Mouse (Mus musculus): Measurements from ENCODE around the gene Troap. TPM values are rescaled to one million over a fixed set of nuclear protein-coding genes. Genes with fewer than 3 reads are reported as not detected.

Gene Troap
- total RNA-seq, 2 experiments from 2014 or later, result 1.1 to 1.6 TPM

- DNase-seq, result no peak
Measured at GRCm38 (mm10) chr15:99114312-99115064, 40.1 kb downstream of the Troap start.

DNA sequence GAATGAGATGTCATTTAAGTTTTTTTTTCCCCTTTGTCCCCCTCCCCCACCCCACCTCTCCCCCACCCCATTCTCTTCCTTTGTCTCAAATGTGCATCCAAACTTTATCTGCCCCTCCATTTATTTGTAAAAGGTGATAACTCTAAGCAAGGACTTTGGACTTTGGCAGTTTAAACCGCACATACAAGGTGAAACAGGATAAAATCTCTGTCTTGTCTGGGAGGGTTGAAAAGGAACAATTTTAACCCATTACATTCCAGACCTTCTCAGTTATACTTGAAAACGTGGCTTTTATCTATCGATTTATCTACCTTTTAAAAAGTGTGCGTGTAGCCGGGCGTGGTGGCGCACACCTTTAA lies 40.7 kb downstream of the Troap start:
- DNase-seq, result no peak

GRCm38 (mm10) chr15:99116539-99116938 lies 42.2 kb downstream of the Troap start:
- peak in 1 of 2 experiments; percentile 14 for DNase-seq

DNA sequence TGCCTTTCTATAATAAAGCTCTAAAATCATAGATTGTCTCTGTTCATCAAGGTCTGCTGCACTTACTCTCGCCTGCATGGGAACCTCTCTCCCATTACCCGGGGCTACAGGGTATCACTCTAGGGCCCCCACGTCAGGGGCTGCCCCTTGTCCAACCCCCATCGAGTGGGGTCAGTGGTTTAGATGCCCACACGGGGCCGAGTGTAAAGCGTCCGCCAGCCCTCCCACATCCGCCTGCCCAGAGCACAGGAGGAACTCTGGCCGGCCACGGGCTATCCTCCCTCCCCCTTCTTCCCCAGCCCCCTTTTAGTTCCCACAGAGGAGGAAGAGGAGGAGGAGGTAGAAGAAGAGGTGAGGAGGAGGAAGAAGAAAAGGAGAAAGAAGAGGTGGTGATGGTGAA lies 46.4 kb downstream of the Troap start:
- DNase-seq, result no peak

GRCm38 (mm10) chr15:99122642-99123041 lies 48.3 kb downstream of the Troap start:
- DNase-seq, result no peak

GRCm38 (mm10) chr15:99125711-99126080 lies 51.3 kb downstream of the Troap start, which contains the start of gene Spats2:
Gene Spats2 (plus strand): TSS chr15:99125916.
- no peak for DNase-seq

DNA sequence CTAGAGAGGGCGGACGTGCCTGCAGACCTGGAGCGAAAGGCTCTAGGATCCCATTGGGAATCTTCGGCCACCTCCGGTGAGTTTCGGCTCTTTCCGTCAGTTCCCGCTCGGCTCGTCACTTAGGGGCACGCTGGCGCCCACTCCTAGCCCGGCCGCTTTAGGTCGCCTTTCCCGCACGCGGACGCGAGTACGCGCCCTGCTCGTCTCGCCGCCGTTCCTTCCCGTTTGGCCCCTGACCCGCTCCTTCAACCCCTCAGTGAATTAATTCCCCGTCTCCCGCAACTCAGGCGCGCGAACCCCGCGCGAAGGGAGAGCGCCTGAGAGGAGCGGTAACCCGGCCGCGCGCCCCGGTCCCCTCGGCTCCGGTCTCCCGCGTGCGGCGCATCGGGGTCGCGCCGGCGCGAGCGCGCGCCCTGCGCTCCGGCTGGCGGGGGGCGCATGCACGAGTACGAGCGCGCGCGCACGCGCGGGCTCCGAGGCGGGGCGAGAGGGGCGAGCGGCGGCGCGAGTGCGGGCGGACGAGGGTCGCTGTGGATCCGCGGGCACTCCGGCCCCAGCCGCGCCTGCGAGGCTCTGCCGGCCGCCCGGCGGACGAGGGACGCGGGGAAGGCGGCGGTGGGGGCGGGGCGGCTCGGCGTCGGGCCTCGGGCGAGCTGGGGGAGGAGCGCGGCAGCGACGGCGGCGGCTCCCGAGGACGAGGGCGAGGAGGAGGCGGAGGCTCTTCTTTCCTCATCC lies 51.9 kb downstream of the Troap start:
- DNase-seq, result peak; percentile 92 to 93

DNA sequence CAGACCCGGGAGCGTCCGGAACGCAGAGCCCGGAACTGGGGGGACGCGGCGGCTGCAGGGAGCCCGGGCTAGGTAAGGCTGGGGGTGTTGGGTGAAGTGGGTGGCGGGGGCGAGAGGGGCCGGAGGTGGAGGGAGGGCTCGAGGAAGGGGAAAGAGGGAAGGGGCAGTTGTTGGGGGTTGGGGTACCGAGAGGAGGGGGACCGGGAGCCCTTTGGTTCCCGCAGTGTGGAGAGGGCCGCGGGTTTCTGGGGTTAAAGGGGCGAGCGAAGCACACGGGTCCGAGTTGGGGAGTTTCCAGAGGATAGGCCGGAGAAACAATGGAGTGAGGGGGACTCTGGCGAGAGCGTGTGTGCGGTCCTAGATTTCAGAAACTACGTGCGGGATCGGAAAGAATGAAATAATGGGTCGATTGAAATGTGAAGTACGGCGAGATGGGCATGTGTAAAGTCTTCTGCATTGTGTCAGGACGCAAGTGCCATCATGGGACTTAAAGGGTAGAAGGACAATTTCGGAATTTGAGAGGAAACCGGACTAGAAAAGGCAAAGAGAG lies 52.5 kb downstream of the Troap start:
- DNase-seq, result no peak

- no peak for DNase-seq
Measured at GRCm38 (mm10) chr15:99127851-99128522, 53.6 kb downstream of the Troap start.

DNA sequence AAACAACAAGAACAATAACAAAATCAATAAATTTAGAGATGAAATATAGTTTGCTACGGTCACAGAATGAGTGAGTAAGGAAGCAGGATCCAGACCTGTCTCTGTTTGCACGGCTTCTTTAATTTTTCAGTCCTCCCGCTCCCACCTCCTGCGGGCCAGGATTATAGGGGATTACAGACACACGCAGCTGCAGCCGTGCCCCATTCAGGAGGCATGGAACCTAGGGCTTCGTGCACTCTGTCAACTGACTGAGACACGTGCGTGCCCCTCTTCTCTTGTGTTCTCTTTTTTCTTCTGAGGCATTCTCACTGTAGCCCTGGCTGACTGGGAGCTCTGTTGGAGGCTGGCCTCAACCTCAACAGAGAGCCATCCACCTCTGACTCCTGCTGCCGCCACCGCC lies 55.1 kb downstream of the Troap start:
- no peak for DNase-seq

DNA sequence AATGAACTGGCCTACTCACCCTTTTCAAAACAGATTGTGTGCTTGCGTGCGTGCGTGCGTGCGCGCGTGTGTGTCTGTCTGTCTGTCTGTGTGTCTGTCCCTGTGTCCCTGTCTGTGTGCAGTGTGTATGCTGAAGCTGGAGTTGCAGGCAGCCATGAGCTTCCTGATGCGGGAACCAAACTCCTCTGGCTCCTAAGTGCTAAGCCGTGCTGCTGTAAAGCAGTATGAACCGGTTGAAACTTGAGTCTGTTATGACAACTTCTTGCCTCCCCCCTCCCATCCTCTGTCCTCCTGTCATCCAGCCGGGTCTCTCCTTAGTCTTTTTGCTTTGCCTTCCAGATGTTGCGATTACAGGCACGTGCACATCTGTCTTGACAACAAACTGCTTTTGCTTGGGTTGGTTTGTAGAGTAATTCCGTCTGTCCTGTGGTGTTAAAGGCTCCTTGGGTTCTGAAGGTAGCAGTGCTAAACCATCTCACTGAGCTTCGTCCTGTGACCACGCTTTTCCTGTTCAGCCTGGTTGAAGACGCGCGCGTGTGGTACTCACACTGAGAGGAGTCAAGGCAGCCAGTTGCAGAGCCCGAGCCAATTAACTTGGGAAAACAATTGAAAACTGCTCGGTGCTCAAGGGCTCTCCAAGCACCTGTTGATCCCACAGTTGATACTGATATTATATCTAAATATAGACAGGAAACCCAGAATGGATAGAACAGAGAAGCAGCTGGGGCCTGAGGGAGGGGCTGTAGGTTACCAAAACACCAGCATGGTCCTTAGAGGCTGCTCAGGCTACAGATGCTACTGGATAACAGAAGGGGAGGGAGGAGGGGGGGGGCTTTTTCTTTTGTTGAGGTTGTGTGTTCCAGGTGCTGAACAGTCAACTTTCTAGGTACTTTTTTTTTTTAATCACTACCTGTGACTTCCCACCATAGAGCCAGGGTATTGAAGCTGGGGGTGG lies 55.9 kb downstream of the Troap start:
- DNase-seq, result no peak

Small RNA genes within 50 kb of the gene (microRNA-seq; reads per million reads assigned to microRNA genes)
- gene Mir6960, result not detected

Other genes with a start within 250 kb of the Troap start
- gene Prkag1, start 243.1 kb upstream of the Troap start, total RNA-seq (2021), result 10 to 100 TPM; 68.3 to 87.0 TPM
- 10 to 100 TPM; 52.1 to 79.5 TPM for gene Kmt2d, start 203.4 kb upstream of the Troap start, total RNA-seq (2021)
- gene Rhebl1, start 180.0 kb upstream of the Troap start, total RNA-seq (2021), result 1 to 10 TPM; 2.2 to 2.9 TPM
- gene Dhh, start 176.0 kb upstream of the Troap start, total RNA-seq (2021), result 1 to 10 TPM; 2.2 to 3.0 TPM
- gene Lmbr1l, start 156.3 kb upstream of the Troap start, total RNA-seq (2021), result 10 to 100 TPM; 14.0 to 15.5 TPM
- gene Tuba1b, start 140.0 kb upstream of the Troap start, total RNA-seq (2021), result 100 to 1,000 TPM; 252 to 276 TPM
- not detected for gene Gm49450, start 121.0 kb upstream of the Troap start, total RNA-seq (2021)
- gene Tuba1a, start 120.9 kb upstream of the Troap start, total RNA-seq (2021), result 100 to 1,000 TPM in 1 of 2 experiments, 10 to 100 TPM in 1; 87.9 to 123 TPM
- gene Tuba1c, start 44.7 kb upstream of the Troap start, total RNA-seq (2021), result 100 to 1,000 TPM; 272 to 276 TPM
- 1 to 10 TPM; 1.3 to 3.4 TPM for gene Prph, start 19.4 kb upstream of the Troap start, total RNA-seq (2021)
- gene C1ql4, start 13.2 kb downstream of the Troap start, total RNA-seq (2021), result not detected
- gene Dnajc22, start 18.6 kb downstream of the Troap start, total RNA-seq (2021), result 1 to 10 TPM; 1.6 to 3.4 TPM
- gene Spats2, start 51.3 kb downstream of the Troap start, total RNA-seq (2021), result 10 to 100 TPM; 15.3 to 17.7 TPM
- gene Kcnh3, start 150.3 kb downstream of the Troap start, total RNA-seq (2021), result 1 to 10 TPM in 1 of 2 experiments, under 1 TPM in 1; 0.40 to 1.2 TPM
- 10 to 100 TPM; 37.8 to 48.2 TPM for gene Mcrs1, start 177.4 kb downstream of the Troap start, total RNA-seq (2021)
- 10 to 100 TPM; 38.0 to 49.6 TPM for gene Prpf40b, start 220.5 kb downstream of the Troap start, total RNA-seq (2021)
- gene Fam186b, start 221.3 kb downstream of the Troap start, total RNA-seq (2021), result 1 to 10 TPM; 3.0 to 3.5 TPM

Data from adrenal gland, postnatal 36 days (tissue).